Mouse (Mus musculus) kidney, embryonic 14.5 days (tissue): Measurements from ENCODE around the gene Cyp2a4. TPM values are rescaled to one million over a fixed set of nuclear protein-coding genes. Genes with fewer than 3 reads are reported as not detected.
"Not testable (repeated sequence)": the region's sequence is repeated elsewhere in the genome, so short reads cannot be mapped to it uniquely, and the experiment has no call there.

Experiments used
- ATAC-seq: fragments of 200-750 bp; cut with Nextera tagmentation; 2 replicates; pipeline ENCODE4 v1.8.0; 2017; ENCODE audit warnings: moderate number of reproducible peaks, mild to moderate bottlenecking, moderate TSS enrichment, moderate library complexity; ENCODE audit not compliant: low FRiP score, low TSS enrichment
- H3K27ac ChIP-seq: fragments of 300-500 bp; sonication (generic); 2 replicates; pipeline ENCODE4 v1.5.1; 2014; ENCODE audit warnings: low read depth, mild to moderate bottlenecking, low read length, moderate library complexity, mixed read lengths
- H3K27me3 ChIP-seq: fragments of 300-500 bp; sonication (generic); 2 replicates; pipeline ENCODE4 v1.6.1; 2014; ENCODE audit warnings: mild to moderate bottlenecking, low read length; ENCODE audit not compliant: control insufficient read depth, insufficient read depth
- H3K36me3 ChIP-seq: fragments of 300-500 bp; sonication (generic); 2 replicates; pipeline ENCODE4 v1.6.1; 2014; ENCODE audit warnings: low read length, mixed read lengths; ENCODE audit not compliant: control insufficient read depth, insufficient read depth
- H3K4me1 ChIP-seq: fragments of 300-500 bp; sonication (generic); 2 replicates; pipeline ENCODE4 v1.6.1; 2014; ENCODE audit warnings: low read length, mixed read lengths; ENCODE audit not compliant: control insufficient read depth, insufficient read depth
- H3K4me2 ChIP-seq: fragments of 300-500 bp; sonication (generic); replicated peaks from 2 replicates; pipeline ENCODE4 v1.6.1; 2014; ENCODE audit warnings: low read depth, mild to moderate bottlenecking, low read length
- H3K4me3 ChIP-seq: fragments of 300-500 bp; sonication (generic); 2 replicates; pipeline ENCODE4 v1.5.1; 2014; ENCODE audit warnings: mild to moderate bottlenecking, low read length
- H3K9ac ChIP-seq: fragments of 300-500 bp; sonication (generic); 2 replicates; pipeline ENCODE4 v1.6.1; 2014; ENCODE audit warnings: low read depth, mild to moderate bottlenecking, low read length, moderate library complexity
- H3K9me3 ChIP-seq: fragments of 300-500 bp; sonication (generic); 2 replicates; pipeline ENCODE4 v1.6.1; 2016; ENCODE audit warnings: low read length; ENCODE audit not compliant: control insufficient read depth
- WGBS: fragments of 180-500 bp; shearing (Covaris S2); extraction: QIAGEN DNeasy Blood & Tissue Kit; methylation state at CpG from one replicate; pipeline ENCODE4 v1.1.7; 2014; 5-methylcytosine and 5-hydroxymethylcytosine counted together
- polyA plus RNA-seq: library from polyadenylated mRNA; unstranded; fragments of >200 nt; fragmentation: Nextera tagmentation; extraction: Ambion mirVana; gene quantifications from 2 replicates; pipeline ENCODE4 v1.2.1, GENCODE M21; 2014

Cyp2a4 gene
- polyA plus RNA-seq, 1 experiment from 2014 or later = not detected

DNA sequence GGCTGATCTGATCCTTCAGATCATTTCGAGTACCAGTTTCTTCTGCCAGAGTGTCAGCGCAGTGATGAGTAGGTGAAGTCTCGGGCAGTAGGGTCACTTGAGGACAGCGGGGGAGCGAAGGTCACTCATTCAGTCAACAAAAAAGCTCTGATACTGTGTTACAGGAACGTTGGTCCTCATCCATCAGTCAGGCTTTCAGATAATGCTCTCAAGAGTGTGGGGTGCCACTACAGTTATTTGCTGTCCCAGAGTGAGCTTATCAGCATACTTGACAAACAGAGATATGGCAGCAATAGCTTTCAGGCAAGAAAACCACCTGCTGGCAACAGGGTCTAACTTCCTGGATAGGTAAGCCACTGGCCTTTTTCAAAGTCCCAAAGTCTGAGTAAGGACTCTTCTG is 49.8 kb downstream of the Cyp2a4 start:
- 84% methylated on average over 4 of the region's 6 CpGs for WGBS
- not testable (repeated sequence) for H3K4me3 ChIP-seq, H3K27ac ChIP-seq, H3K27me3 ChIP-seq, H3K36me3 ChIP-seq, H3K4me1 ChIP-seq, H3K9me3 ChIP-seq, ATAC-seq, H3K4me2 ChIP-seq, H3K9ac ChIP-seq

Other genes starting within 250 kb of the Cyp2a4 start
- not detected in 2 replicates for gene Cyp2b13, start 245.7 kb upstream of the Cyp2a4 start, polyA plus RNA-seq
- not detected in 2 replicates for gene Cyp2b9, start 133.8 kb upstream of the Cyp2a4 start, polyA plus RNA-seq
- gene Vmn1r184, start 46.8 kb upstream of the Cyp2a4 start, polyA plus RNA-seq = not detected in 2 replicates
- gene Nlrp9c, start 96.5 kb downstream of the Cyp2a4 start, polyA plus RNA-seq = not detected in 2 replicates
- not detected in 2 replicates for gene Nlrp4a, start 127.9 kb downstream of the Cyp2a4 start, polyA plus RNA-seq
- gene Nlrp9a, start 227.9 kb downstream of the Cyp2a4 start, polyA plus RNA-seq = not detected in 2 replicates